8 mouse cellular contexts compared by ENCODE assay signal in genomic region chr13:73646397-73647087, GRCm38 (mm10). TPM values are rescaled to one million over a fixed set of nuclear protein-coding genes. Genes with fewer than 3 reads are reported as not detected.
A peak's percentile ranks its signal among the peaks of the same experiment; 100 is the strongest.
DNase-seq lines count a peak whose midpoint lies in the region; ATAC-seq and TF ChIP-seq lines count a peak whose summit lies in the region.

No protein-coding gene starts in this region.

- TF ChIP-seq CTCF in cortical plate, adult 2 months (IDR thresholded peaks at IDR 0.05; ENCODE audit: extremely low read depth, insufficient read depth, low read length): peak; percentile 91

- H3K4me1 ChIP-seq in cortical plate, adult 2 months (ENCODE audit: control insufficient read depth, insufficient read depth, low read length): no peaks in the 10 kb centered on the region

- H3K27ac ChIP-seq in cortical plate, adult 2 months (ENCODE audit: insufficient read depth, low read length): no peak overlapping the region

- DNase-seq in adrenal gland, adult (ENCODE audit: inconsistent age in 2 of 2, low spot score in 1 of 2): peak; percentile 57 to 81
- no peak for DNase-seq in adrenal gland, postnatal 4 days (ENCODE audit: low spot score in 2 of 2)
- peak; percentile 40 for DNase-seq in Muller cell, postnatal 12 days (ENCODE audit: inconsistent ontology term)
- DNase-seq in layer of hippocampus, postnatal 10 days (ENCODE audit: low spot score in 2 of 2): peak; percentile 58 to 69
- DNase-seq in spleen, adult 12 weeks (ENCODE audit: low spot score): peak; percentile 21

- TF ChIP-seq POLR2A in cortical plate, adult 2 months (IDR thresholded peaks at IDR 0.05; ENCODE audit: extremely low read depth, insufficient read depth, low read length): no peak

- ATAC-seq in hematopoietic stem cell, adult 5-6 weeks (replicated peaks in 1 of 2; ENCODE audit: insufficient read depth in 1 of 2, low FRiP score in 2 of 2, low TSS enrichment in 1 of 2, low read depth in 1 of 2, poor library complexity in 2 of 2, severe bottlenecking in 2 of 2): peak; percentile 86 to 91
- ATAC-seq in megakaryocyte-erythroid progenitor cell, adult 5-6 weeks (replicated peaks; ENCODE audit: low FRiP score, low TSS enrichment, poor library complexity, severe bottlenecking): peak; percentile 95

- no peak overlapping the region for H3K4me3 ChIP-seq in cortical plate, adult 2 months (ENCODE audit: insufficient read depth, low read length)

RNA-seq across cellular contexts. Expression of gene Tert, which starts 19.8 kb away (rescaled TPM):
- 1 to 10 TPM; 9.3 to 9.7 TPM for total RNA-seq in adrenal gland, postnatal 4 days (2021)
- 3.0 and 3.3 TPM in 2 replicates for polyA plus RNA-seq in cortical plate, adult 2 months (2012; rRNA removed)
- 3.4 and 3.6 TPM in 2 replicates for total RNA-seq in hematopoietic stem cell, adult 5-6 weeks (2017)
- 1 to 10 TPM; 4.8 to 5.6 TPM for total RNA-seq in layer of hippocampus, postnatal 10 days (2021)
- 3.2 TPM in 1 of 2 replicates, not detected in the other for total RNA-seq in megakaryocyte-erythroid progenitor cell, adult 5-6 weeks (2014; fragmentation: Nextera tagmentation)
- 0.53 and 6.0 TPM in 2 replicates for total RNA-seq in megakaryocyte-erythroid progenitor cell, adult 5-6 weeks (2017)

RNA-seq across cellular contexts. Expression of gene Slc6a18, which starts 31.3 kb away (rescaled TPM):
- 10 to 100 TPM in 1 of 2 experiments, under 1 TPM in 1; 0.45 to 11.0 TPM for total RNA-seq in adrenal gland, postnatal 4 days (2021)
- 0.02 TPM in 1 of 2 replicates, not detected in the other for polyA plus RNA-seq in cortical plate, adult 2 months (2012; rRNA removed)
- not detected in 2 replicates for total RNA-seq in hematopoietic stem cell, adult 5-6 weeks (2017)
- not detected for total RNA-seq in layer of hippocampus, postnatal 10 days (2021)
- not detected in 2 replicates for total RNA-seq in megakaryocyte-erythroid progenitor cell, adult 5-6 weeks (2014; fragmentation: Nextera tagmentation)
- total RNA-seq in megakaryocyte-erythroid progenitor cell, adult 5-6 weeks (2017): not detected in 2 replicates

RNA-seq across cellular contexts. Expression of gene Clptm1l, which starts 42.7 kb away (rescaled TPM):
- 100 to 1,000 TPM; 123 to 130 TPM for total RNA-seq in adrenal gland, postnatal 4 days (2021)
- polyA plus RNA-seq in cortical plate, adult 2 months (2012; rRNA removed): 136 and 147 TPM in 2 replicates
- total RNA-seq in hematopoietic stem cell, adult 5-6 weeks (2017): 52.8 and 81.4 TPM in 2 replicates
- 100 to 1,000 TPM; 111 to 127 TPM for total RNA-seq in layer of hippocampus, postnatal 10 days (2021)
- total RNA-seq in megakaryocyte-erythroid progenitor cell, adult 5-6 weeks (2014; fragmentation: Nextera tagmentation): 130 and 134 TPM in 2 replicates
- total RNA-seq in megakaryocyte-erythroid progenitor cell, adult 5-6 weeks (2017): 86.7 and 87.6 TPM in 2 replicates

RNA-seq across cellular contexts. Expression of gene Slc6a19, which starts 58.1 kb away (rescaled TPM):
- 1 to 10 TPM in 1 of 2 experiments, under 1 TPM in 1; 0.37 to 2.9 TPM for total RNA-seq in adrenal gland, postnatal 4 days (2021)
- polyA plus RNA-seq in cortical plate, adult 2 months (2012; rRNA removed): 0.28 and 0.79 TPM in 2 replicates
- 0.06 TPM in 1 of 2 replicates, not detected in the other for total RNA-seq in hematopoietic stem cell, adult 5-6 weeks (2017)
- total RNA-seq in layer of hippocampus, postnatal 10 days (2021): under 1 TPM; 0.14 to 0.16 TPM
- 2.0 and 5.1 TPM in 2 replicates for total RNA-seq in megakaryocyte-erythroid progenitor cell, adult 5-6 weeks (2014; fragmentation: Nextera tagmentation)
- not detected in 2 replicates for total RNA-seq in megakaryocyte-erythroid progenitor cell, adult 5-6 weeks (2017)

Comparison
In these comparisons a context has a peak if more than half of its experiments do, and no peak if none do; other contexts are left out.
1. DNase-seq: peak in adrenal gland, adult (2 of 2), Muller cell, postnatal 12 days (single experiment), layer of hippocampus, postnatal 10 days (2 of 2) and spleen, adult 12 weeks (single experiment); none in adrenal gland, postnatal 4 days (0 of 2).